Mouse (Mus musculus): ENCODE measurements around the gene Dll1. TPM values are rescaled to one million over a fixed set of nuclear protein-coding genes. Genes with fewer than 3 reads are reported as not detected.

Dll1 gene
- polyA plus RNA-seq, 1 experiment from 2014 or later, result 53.3 TPM

GRCm38 (mm10) chr17:15350152-15350551, 26.5 kb downstream of the Dll1 start:
- WGBS, result 79% methylated on average over 2 of the region's 2 CpGs
- no peaks in the 10 kb centered on the region for H3K4me1 ChIP-seq
- DNase-seq (ENCODE audit: extremely low spot score, low spot score), result no peak

GRCm38 (mm10) chr17:15343071-15343822, 33.4 kb downstream of the Dll1 start:
- Histone ChIP-seq H3K27ac (peak overlapping the region; percentile 85), H3K4me3 (peak overlapping the region; percentile 18; the same call in 1 of the 2 replicates)
- 28% methylated on average over 14 of the region's 14 CpGs for WGBS

More at GRCm38 (mm10) chr17:15350152-15350551, 26.5 kb downstream of the Dll1 start:
- H3K27me3 ChIP-seq (ENCODE audit: poor library complexity, severe bottlenecking), result no peaks in the 10 kb centered on the region
- no peaks in the 10 kb centered on the region for H3K9me3 ChIP-seq
- no peak overlapping the region for H3K4me3 ChIP-seq
- H3K36me3 ChIP-seq (replicated peaks), result no peaks in the 10 kb centered on the region
- no peak overlapping the region for H3K27ac ChIP-seq

GRCm38 (mm10) chr17:15337906-15338305, 38.8 kb downstream of the Dll1 start:
- Histone ChIP-seq H3K4me1 (peaks cover 31% of the 10 kb centered on the region), H3K4me3 (no peak overlapping the region), H3K36me3 (replicated peaks) (no peaks in the 10 kb centered on the region), H3K9me3 (peaks cover 7% of the 10 kb centered on the region; the same call in 1 of the 2 replicates), H3K27ac (no peak overlapping the region), H3K27me3 (ENCODE audit: poor library complexity, severe bottlenecking) (no peaks in the 10 kb centered on the region)
- DNase-seq (ENCODE audit: extremely low spot score, low spot score), result no peak
- WGBS, result 92% methylated on average over 1 of the region's 1 CpGs

More at GRCm38 (mm10) chr17:15343071-15343822, 33.4 kb downstream of the Dll1 start:
- peak; percentile 62 for DNase-seq (ENCODE audit: extremely low spot score, low spot score)
- Histone ChIP-seq H3K4me1 (peaks cover 24% of the 10 kb centered on the region), H3K36me3 (replicated peaks) (no peaks in the 10 kb centered on the region), H3K9me3 (no peaks in the 10 kb centered on the region), H3K27me3 (ENCODE audit: poor library complexity, severe bottlenecking) (0 out of 2 replicates have a peak, but pooled peaks cover 5% of the 10 kb centered on the region)

GRCm38 (mm10) chr17:15329740-15330318, 46.8 kb downstream of the Dll1 start:
- H3K27me3 ChIP-seq (ENCODE audit: poor library complexity, severe bottlenecking), result 0 out of 2 replicates have a peak, but pooled peaks cover 6% of the 10 kb centered on the region
- peaks cover 33% of the 10 kb centered on the region for H3K4me1 ChIP-seq
- H3K36me3 ChIP-seq (replicated peaks), result no peaks in the 10 kb centered on the region
- DNase-seq (ENCODE audit: extremely low spot score, low spot score), result no peak
- WGBS, result 86% methylated on average over 10 of the region's 10 CpGs
- H3K27ac ChIP-seq, result no peak overlapping the region
- no peaks in the 10 kb centered on the region for H3K9me3 ChIP-seq
- H3K4me3 ChIP-seq, result no peak overlapping the region

GRCm38 (mm10) chr17:15327106-15327505, 49.6 kb downstream of the Dll1 start:
- no peak for DNase-seq (ENCODE audit: extremely low spot score, low spot score)
- Histone ChIP-seq H3K36me3 (replicated peaks) (no peaks in the 10 kb centered on the region), H3K4me1 (peaks cover 14% of the 10 kb centered on the region), H3K27me3 (ENCODE audit: poor library complexity, severe bottlenecking) (0 out of 2 replicates have a peak, but pooled peaks cover 6% of the 10 kb centered on the region), H3K4me3 (no peak overlapping the region), H3K27ac (no peak overlapping the region; the same call in 1 of the 2 replicates), H3K9me3 (no peaks in the 10 kb centered on the region)
- WGBS, result 89% methylated on average over 5 of the region's 5 CpGs

- H3K27me3 ChIP-seq (ENCODE audit: poor library complexity, severe bottlenecking), result 0 out of 2 replicates have a peak, but pooled peaks cover 6% of the 10 kb centered on the region
- WGBS, result 82% methylated on average over 10 of the region's 10 CpGs
Measured at GRCm38 (mm10) chr17:15325976-15326842, 50.5 kb downstream of the Dll1 start.

GRCm38 (mm10) chr17:15323191-15323834, 53.4 kb downstream of the Dll1 start:
- DNase-seq (ENCODE audit: extremely low spot score, low spot score), result no peak
- WGBS, result 81% methylated on average over 9 of the region's 9 CpGs

More at GRCm38 (mm10) chr17:15325976-15326842, 50.5 kb downstream of the Dll1 start:
- Histone ChIP-seq H3K4me3 (no peak overlapping the region), H3K9me3 (no peaks in the 10 kb centered on the region), H3K36me3 (replicated peaks) (no peaks in the 10 kb centered on the region), H3K27ac (no peak overlapping the region), H3K4me1 (peaks cover 11% of the 10 kb centered on the region)
- no peak for DNase-seq (ENCODE audit: extremely low spot score, low spot score)

More at GRCm38 (mm10) chr17:15323191-15323834, 53.4 kb downstream of the Dll1 start:
- Histone ChIP-seq H3K27ac (no peak overlapping the region), H3K27me3 (ENCODE audit: poor library complexity, severe bottlenecking) (0 out of 2 replicates have a peak, but pooled peaks cover 6% of the 10 kb centered on the region), H3K9me3 (no peaks in the 10 kb centered on the region), H3K36me3 (replicated peaks) (no peaks in the 10 kb centered on the region), H3K4me1 (peaks cover 10% of the 10 kb centered on the region), H3K4me3 (no peak overlapping the region)

Other genes starting within 250 kb of the Dll1 start
- 26.4 and 28.5 TPM in 2 replicates for gene Fam120b, start 19.3 kb upstream of the Dll1 start, polyA plus RNA-seq (2016; fragmentation: Nextera tagmentation; extraction: Ambion mirVana)
- gene Psmb1, start 122.9 kb upstream of the Dll1 start, polyA plus RNA-seq (2016; fragmentation: Nextera tagmentation; extraction: Ambion mirVana), result 275 TPM in 2 replicates
- gene Tbp, start 123.0 kb upstream of the Dll1 start, polyA plus RNA-seq (2016; fragmentation: Nextera tagmentation; extraction: Ambion mirVana), result 75.7 and 76.0 TPM in 2 replicates
- 48.2 and 49.6 TPM in 2 replicates for gene Pdcd2, start 150.4 kb upstream of the Dll1 start, polyA plus RNA-seq (2016; fragmentation: Nextera tagmentation; extraction: Ambion mirVana)
- 2.8 and 3.2 TPM in 2 replicates for gene Prdm9, start 187.5 kb upstream of the Dll1 start, polyA plus RNA-seq (2016; fragmentation: Nextera tagmentation; extraction: Ambion mirVana)

Measured in forebrain, embryonic 10.5 days (tissue).